8 mouse cellular contexts compared by ENCODE assay signal in genomic region chrX:66652455-66653144, GRCm38 (mm10). TPM values are rescaled to one million over a fixed set of nuclear protein-coding genes. Genes with fewer than 3 reads are reported as not detected.
DNase-seq lines count a peak whose midpoint lies in the region; ATAC-seq lines count a peak whose summit lies in the region.

No protein-coding gene starts in this region.

- H3K4me3 ChIP-seq in intestine, embryonic 15.5 days (replicated peaks), result peak overlapping the region; percentile 36
- H3K4me3 ChIP-seq in limb, embryonic 12.5 days (replicated peaks), result peak overlapping the region; percentile 40

- intact Hi-C loops in gastrocnemius, postnatal 36 days (cut with DNase I), result no loop called here

- 13% methylated on average over 21 of the region's 21 CpGs for WGBS in intestine, embryonic 15.5 days
- WGBS in limb, embryonic 12.5 days, result 10% methylated on average over 21 of the region's 21 CpGs

- H3K4me2 ChIP-seq in intestine, embryonic 15.5 days (replicated peaks), result peak overlapping the region; percentile 66
- peak overlapping the region; percentile 59 for H3K4me2 ChIP-seq in limb, embryonic 12.5 days

- no peak overlapping the region for H3K9ac ChIP-seq in intestine, embryonic 15.5 days
- peak overlapping the region; percentile 37; the same call in 1 of the 2 replicates for H3K9ac ChIP-seq in limb, embryonic 12.5 days (replicated peaks)

- no peaks in the 10 kb centered on the region for H3K36me3 ChIP-seq in intestine, embryonic 15.5 days
- no peaks in the 10 kb centered on the region for H3K36me3 ChIP-seq in limb, embryonic 12.5 days

- no peaks in the 10 kb centered on the region for H3K9me3 ChIP-seq in intestine, embryonic 15.5 days
- H3K9me3 ChIP-seq in limb, embryonic 12.5 days, result no peaks in the 10 kb centered on the region

- no peak overlapping the region for H3K27ac ChIP-seq in intestine, embryonic 15.5 days
- H3K27ac ChIP-seq in limb, embryonic 12.5 days, result no peak overlapping the region

- no peaks in the 10 kb centered on the region for H3K27me3 ChIP-seq in intestine, embryonic 15.5 days (replicated peaks)
- peaks cover 33% of the 10 kb centered on the region for H3K27me3 ChIP-seq in limb, embryonic 12.5 days

- peak; percentile 84 for ATAC-seq in intestine, embryonic 15.5 days
- ATAC-seq in limb, embryonic 12.5 days (ENCODE audit: insufficient number of reproducible peaks, insufficient read depth, low FRiP score, low TSS enrichment, low read depth), result peak; percentile 81

- H3K4me1 ChIP-seq in intestine, embryonic 15.5 days (replicated peaks), result no peaks in the 10 kb centered on the region
- no peaks in the 10 kb centered on the region for H3K4me1 ChIP-seq in limb, embryonic 12.5 days (replicated peaks)

- peak; percentile 44 for DNase-seq in adrenal gland, adult 2 months
- DNase-seq in adrenal gland, postnatal 4 days (ENCODE audit: low spot score in 2 of 2), result no peak
- DNase-seq in embryo, embryonic 11 days, result peak; percentile 76
- DNase-seq in gastrocnemius, postnatal 36 days, result peak; percentile 18 to 24
- DNase-seq in retina, embryonic 14.5 days (ENCODE audit: low spot score), result peak; percentile 66
- no peak for DNase-seq in spleen, adult 12 weeks (ENCODE audit: low spot score)

RNA-seq across cellular contexts. Expression of gene Slitrk2, which starts 3.5 kb away (rescaled TPM):
- total RNA-seq in adrenal gland, adult 2 months (2021), result 1 to 10 TPM in 1 of 2 experiments, under 1 TPM in 1; 0.63 to 1.3 TPM
- polyA plus RNA-seq in adrenal gland, adult 2 months (2012; rRNA removed), result 0.02 and 0.03 TPM in 2 replicates
- 1 to 10 TPM; 3.0 to 4.1 TPM for total RNA-seq in adrenal gland, postnatal 4 days (2021)
- total RNA-seq in gastrocnemius, postnatal 36 days (2021), result under 1 TPM in 1 of 2 experiments, not detected in 1; 0.23 TPM
- polyA plus RNA-seq in intestine, embryonic 15.5 days (2015; fragmentation: Nextera tagmentation; extraction: Ambion mirVana), result 1.3 TPM in 2 replicates
- polyA plus RNA-seq in limb, embryonic 12.5 days (2016; fragmentation: Nextera tagmentation; extraction: Ambion mirVana), result 2.1 and 2.3 TPM in 2 replicates

Comparison
In these comparisons a context has a peak if more than half of its experiments do, and no peak if none do; other contexts are left out.
1. DNase-seq: peak in adrenal gland, adult 2 months (single experiment), embryo, embryonic 11 days (single experiment), gastrocnemius, postnatal 36 days (2 of 2) and retina, embryonic 14.5 days (single experiment); none in adrenal gland, postnatal 4 days (0 of 2) and spleen, adult 12 weeks (single experiment).